Mouse (Mus musculus): ENCODE results near the gene Mcf2l.
A peak's percentile ranks its signal among the peaks of the same experiment; 100 is the strongest.

The Mcf2l gene

DNA sequence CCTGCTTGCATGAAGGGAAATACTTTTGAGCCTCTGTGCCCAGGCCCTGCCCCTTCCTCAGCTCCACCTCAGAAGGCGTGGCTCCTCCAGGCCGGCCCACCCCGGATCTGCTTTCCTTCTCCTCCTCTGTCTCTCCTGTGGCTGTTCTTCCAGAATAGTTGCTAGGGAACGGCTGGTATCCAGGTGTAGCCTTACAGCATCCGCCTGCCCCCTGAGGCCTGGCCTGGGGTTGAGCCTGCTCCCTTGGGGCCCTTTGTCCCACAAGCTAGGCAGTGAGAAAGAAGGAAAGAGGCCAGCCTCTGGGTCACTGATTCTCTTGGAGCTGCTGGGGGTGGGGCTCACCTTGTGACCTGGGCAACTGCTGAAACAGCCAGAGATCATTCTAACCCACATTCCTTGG lies 38.4 kb downstream of the Mcf2l start:
- no peak for DNase-seq (ENCODE audit: low spot score in 2 of 2)

DNA sequence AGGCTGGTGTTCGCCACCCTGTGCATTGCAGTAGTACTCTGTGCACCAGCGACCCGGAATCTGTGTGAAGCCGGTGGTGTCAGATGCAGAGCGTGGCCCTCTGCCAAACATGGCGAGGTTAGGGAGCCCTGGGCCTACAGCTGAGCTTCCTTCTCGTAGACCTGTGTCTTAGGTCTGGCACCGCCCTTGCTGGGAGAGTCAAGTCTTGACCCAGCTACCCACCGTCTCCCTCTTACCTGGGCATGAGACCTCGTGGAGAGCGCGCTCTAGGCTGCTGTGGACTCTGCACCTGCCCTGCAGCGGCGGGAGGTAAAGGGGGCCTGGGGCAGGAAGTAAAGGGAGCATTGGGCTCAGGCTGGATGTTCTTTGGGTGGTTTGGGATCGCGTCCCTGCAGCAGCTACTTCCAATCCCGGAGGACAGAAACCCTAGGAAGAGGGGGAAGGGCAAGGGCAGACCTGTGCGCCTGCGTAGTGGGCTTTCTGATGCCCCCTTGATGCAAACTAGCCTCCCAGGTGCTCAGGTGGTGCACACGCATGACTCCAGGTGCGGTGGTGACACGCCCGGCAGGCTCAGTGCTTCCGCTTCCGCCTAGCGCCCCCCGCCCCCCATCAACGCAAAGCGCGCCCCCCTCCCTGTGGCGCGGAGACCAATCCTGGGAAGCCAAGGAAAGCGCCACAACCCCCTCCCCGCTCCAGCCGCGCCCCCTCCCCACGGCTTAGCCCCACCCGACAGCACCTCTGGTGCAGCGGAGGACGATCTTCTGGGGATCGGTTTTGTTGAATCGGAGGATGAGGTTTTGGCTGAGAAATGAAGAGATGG lies 41.8 kb downstream of the Mcf2l start:
- peak in 1 of 2 experiments; percentile 46 for DNase-seq (ENCODE audit: low spot score in 2 of 2)

DNA sequence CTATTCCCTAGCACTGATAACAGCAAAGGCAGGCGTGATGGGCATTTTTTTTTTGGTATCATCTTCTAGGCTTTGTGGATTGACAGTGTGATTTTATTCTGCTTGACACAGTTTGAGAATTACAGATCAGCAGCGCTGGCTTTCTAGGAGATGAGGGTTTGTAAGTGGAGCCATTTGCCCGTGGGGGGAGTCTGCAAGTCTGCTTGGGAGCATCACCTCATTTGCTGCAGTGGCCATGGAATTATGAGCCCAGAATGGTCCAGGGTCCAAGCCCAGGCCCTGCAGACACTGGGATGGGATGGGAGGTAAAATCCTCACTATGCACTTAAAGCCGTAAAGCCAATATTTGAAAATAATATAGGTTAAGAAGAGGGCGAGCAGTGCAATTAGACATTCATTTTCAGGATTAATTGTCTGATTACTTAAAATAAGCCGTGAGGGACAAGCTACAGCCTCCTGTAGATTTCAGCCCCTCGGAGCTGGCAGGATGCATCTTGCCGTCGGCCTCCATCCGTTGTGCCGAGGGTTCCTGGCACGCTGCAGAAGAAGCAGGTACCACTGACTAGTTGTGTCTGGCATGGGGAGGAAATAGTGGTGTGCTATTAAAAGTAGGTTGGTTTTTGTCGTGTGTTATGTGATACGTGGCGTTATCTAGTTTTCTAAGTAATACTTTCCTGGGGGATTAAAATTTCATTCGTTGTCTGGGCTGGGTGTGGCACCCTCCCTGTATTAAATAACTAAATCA lies 42.7 kb downstream of the Mcf2l start:
- no peak for DNase-seq (ENCODE audit: low spot score in 2 of 2)

DNA sequence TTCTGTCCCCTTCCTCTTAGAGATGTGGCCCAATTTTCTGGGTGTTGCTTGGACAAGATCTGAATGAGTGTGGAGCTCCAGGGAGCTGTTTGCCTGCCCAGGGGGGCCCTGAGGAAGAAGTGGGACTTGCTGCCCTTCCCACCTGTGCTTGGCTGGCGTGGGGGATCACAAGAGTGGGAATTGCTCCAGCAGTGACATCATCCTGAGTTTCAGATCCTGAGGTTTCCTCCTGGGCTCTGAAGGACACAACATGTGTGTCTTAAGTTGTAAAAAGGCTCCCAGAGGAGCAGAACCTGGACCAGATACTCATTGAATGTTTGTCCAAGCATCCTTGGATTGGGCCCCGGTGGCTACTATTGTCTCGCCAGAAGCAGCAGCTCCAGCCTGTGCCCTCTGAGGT lies 43.4 kb downstream of the Mcf2l start:
- DNase-seq (ENCODE audit: low spot score in 2 of 2), result no peak

DNA sequence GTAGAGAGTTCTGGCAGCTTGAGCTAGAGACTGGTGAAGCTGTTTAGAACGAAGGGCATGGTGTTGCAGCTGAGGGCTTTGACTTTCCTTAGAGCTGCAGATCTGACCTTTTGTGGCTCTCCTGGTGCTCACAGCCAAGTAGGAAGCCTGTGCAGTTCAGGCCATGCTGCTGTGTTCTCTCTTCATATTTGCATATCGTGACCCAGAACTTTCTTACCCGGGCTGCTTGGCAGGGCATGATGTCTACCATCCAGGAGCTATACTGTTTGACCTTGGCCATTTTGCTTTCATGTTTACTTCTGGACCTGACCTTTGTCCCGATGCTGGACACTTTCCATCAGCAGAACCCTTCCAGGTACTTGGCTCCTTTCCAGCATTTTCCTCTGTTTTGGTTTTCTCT lies 44.2 kb downstream of the Mcf2l start:
- DNase-seq (ENCODE audit: low spot score in 2 of 2), result no peak

DNA sequence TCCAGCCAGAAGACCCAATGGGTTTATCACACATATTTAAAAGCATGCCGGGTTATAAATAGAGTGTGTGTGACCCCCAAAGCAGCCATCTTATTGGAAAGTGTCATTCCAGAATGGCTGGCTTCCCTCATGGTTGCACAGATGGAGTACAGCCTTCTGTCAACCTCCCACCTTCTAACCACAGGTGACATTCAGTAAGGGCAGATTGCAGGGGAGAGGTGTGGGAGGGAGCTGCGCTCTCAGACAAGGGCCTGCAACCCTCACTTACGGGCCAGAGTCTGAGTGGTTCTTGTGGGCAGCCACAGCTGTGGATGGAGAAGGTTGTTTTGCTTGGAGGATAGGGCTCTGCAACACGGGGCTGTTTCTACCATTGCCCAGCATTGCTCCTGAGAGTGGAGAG lies 47.0 kb downstream of the Mcf2l start:
- DNase-seq (ENCODE audit: low spot score in 2 of 2), result no peak

DNA sequence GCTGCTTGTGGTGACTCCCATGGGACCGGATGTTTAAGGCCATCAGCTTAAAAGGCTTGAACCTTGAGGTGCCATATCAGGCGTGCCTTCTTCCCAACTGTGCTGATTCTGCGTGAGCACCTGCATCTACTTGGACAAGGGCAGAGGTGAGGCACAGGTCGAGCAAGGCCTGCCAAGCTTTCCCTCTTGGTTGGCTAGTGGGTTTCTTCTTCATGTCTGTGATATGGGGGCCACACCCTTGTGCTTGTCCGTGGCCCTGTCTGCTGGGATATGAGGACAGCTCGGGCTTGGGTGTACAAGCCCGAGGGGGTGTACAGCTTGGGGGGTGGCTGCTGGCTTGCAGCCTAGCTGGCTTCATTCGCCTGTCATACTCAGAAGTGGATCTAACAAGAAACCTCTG lies 51.4 kb downstream of the Mcf2l start:
- DNase-seq (ENCODE audit: low spot score in 2 of 2), result no peak

DNA sequence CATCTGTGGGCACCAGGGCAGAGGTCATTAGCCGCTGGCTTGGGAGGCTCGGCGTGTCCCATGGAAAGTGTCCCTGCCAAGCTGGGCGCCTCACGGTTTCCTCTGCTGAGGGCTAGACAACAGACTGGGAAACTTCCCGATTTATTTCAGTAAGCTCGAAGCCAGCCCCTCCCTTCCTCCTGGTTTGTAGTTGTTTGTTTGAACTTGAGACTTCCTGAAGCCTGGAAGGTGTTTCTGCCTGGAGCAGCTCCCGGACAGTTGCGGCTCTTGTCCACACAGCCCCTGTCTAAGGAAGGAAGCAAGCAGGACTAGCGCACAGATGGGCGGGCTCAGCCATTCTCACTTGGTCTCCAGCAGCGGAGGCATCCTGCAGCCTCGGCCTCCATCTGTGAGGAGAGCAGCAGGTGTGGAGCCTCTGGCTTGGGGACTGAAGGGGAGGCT lies 52.4 kb downstream of the Mcf2l start:
- DNase-seq (ENCODE audit: low spot score in 2 of 2), result no peak

DNA sequence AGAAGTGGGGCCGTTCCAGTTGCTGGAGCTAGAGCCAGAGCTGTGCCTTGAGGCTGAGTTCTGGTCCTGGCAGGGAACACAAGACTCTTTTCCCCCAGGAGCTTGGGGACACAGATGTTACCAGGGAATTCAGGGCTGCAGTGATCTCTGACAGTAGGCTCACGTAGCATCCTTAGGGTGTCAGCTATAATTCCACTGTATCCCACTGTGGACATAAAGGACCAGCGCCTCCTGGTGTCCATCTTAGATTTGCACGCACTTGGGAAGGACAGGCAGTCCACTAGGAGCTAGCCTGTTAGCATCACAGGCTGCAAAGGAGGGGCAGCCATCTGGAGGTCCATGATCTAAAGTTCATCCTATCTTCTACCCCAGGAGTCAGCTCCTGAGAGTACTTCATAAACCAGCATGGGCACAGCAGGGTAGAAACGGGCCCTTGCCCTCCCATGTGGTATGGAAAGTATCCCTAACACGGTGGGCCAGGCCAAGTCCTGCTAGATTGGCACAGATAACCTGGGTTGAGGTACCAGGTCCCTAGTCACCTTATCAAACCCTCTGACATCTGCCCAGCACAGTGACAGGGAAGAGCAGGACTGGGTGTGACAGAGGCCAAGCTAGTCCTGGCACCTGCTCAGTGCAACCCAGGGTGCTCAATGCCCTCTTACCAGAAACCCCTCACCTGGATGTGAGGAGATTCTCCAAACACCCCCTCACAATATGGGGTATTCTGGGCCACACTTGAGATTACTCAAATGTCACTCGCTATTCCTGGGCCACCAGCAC lies 53.8 kb downstream of the Mcf2l start:
- no peak for DNase-seq (ENCODE audit: low spot score in 2 of 2)

DNA sequence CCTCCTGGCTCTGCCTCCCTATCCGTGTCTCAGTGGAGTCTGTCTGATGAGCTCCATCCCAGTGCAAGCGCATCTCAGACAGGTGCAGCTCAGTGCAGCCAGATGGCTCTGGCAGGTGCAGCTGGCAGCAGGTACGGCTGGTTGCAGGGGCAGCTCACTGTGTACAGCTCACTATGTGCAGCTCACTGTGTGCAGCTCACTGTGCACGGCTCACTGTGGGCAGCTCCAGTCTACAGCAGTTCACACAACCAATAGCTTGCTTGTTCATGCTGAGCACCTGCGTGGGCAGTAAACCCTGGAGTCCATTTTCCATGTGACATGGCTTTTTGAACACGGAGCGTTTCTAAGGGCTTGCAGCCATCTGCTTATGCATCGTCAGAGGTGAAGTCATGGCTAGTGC lies 54.4 kb downstream of the Mcf2l start:
- no peak for DNase-seq (ENCODE audit: low spot score in 2 of 2)

DNA sequence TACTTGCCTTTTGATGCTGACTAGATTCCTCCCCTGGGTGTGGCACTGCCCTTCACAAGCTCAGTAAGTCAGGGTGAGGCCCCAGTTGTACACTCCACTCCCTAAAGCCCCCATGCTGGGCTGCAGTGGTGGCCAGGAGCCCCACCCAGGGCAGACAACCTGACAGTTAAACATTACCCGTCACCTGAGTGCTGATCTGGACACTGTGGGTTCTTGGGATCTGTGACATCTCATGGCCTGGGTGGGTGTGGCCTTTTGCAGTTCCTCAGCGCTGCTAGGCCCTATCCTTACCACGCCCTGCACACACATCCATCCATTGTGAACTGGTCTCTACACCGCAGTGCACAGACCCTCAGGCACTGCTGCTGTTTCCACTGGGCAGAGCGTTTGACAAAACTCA lies 55.3 kb downstream of the Mcf2l start:
- DNase-seq (ENCODE audit: low spot score in 2 of 2), result no peak

DNA sequence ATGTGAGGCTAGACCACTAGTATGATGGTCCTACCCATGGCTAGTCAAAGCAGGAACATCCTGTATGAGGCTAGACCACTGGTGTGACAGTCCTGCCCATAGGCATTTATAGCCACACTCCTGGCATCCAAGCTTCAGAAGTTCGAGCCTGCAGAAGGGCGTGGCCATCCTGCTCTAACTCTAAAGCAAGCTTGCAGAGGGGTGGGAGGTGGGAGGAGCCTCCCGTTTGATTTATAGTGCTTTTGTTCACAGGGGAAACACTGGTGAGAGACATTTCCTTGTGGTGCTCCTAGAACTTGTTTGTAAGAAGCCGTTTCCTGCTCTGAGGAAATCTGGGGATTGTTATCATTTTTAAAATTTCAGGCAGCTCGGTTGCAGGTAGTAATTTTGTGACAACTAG lies 56.7 kb downstream of the Mcf2l start:
- DNase-seq (ENCODE audit: low spot score in 2 of 2), result no peak

DNA sequence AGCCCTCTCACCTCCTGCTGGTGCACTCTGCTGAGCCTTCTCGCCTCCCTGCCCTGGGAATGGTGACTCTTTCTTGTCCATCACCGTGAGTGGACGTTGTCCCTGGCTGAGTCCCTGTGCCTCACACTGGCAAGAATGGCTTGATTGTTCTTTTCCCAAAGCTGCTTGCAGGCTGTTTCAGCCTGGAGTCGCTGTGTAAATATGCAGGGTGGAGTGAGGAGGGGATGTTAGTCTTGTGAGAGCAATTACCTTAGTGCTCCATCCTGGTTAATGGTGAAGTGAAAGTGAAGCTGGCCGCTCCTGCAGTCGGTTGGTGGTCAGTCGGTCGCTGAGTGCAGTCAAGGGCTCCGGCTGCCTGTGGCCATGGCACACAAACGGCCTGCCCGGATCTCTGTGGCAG lies 57.8 kb downstream of the Mcf2l start:
- DNase-seq (ENCODE audit: low spot score in 2 of 2), result no peak

DNA sequence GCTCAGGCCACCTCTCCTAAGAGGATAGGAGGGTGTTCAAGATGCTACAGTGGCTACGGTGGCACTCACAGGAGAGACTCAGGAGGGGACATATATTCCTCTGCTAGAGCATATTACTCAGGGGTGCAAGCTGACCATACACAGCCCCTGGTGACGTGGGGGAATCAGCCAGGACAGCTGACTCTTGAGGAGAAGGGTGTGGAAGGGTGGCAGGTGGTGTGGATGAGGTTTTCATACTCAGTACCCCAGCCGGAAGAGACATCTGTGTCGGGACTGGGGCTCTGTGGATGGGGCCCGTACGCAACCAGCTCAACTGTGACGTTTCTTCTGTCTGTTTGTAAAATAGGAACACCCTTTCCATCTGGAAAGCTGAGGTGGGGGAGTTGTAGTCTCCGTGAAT lies 58.9 kb downstream of the Mcf2l start:
- no peak for DNase-seq (ENCODE audit: low spot score in 2 of 2)

DNA sequence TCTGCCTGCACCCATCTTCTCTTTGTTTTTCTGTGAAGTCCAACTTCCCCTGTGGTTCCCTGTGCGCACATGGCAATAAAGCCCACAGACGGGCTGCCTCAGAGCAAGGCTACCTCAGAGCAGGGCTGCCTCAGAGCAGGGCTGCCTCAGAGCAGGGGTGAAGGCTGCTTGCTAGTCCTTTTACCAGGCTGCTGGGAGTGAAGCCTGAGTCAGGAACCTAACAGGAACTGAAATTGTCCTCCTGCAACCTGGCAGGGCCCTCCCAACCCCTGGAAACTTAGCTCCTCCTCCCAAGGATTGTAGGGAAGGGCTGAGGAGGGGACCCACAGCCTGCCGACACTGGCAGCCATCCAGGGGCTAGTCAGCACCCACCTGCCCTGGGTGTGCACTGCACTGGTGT lies 60.2 kb downstream of the Mcf2l start:
- DNase-seq (ENCODE audit: low spot score in 2 of 2), result no peak

DNA sequence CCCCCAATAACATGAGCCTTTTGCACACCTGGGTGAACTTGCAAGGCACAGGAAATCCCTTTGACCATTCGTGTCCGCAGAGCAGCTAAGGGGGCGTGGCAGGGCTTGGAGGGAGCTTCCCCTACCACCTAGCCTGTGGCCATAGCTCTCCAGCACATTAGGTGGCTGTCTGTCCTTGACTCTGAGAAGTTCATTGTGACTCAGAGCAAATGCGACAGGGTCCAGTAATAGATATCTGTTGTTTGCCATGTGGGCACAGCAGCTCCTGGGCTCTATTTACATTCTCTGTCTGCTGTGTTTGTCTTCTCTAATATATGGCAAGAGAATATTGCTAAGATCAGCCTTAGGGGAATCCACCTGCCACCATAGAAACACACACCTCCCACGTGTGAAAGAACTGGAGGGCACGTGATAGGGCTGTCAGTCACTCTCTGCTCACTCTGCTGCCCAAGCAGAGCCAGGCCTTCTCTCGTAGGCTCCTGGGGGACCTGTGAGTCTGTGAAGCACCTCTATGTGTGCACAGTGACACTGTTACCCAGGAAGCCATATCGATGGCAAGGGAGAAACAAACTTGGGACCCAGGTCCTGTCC lies 60.9 kb downstream of the Mcf2l start:
- no peak for DNase-seq (ENCODE audit: low spot score in 2 of 2)

DNA sequence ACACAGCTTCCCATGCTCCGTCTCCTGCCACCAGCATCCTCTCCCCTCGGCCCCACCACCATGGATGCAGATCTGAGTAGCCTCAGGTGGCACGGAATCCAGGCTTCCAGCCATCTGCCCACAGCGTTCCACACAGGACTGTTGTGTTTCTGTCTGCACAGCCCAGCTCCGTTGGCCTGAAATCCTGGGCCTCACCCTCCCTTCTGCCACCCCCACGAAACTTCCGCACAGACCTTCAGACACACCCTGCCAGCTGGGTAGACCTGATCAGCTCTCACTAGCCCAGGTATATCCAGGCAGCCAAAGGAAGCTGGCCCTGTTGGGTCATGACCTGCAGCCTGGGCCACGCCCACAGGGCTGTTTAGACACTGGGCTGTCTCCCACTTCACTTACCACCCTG lies 66.9 kb downstream of the Mcf2l start:
- no peak for DNase-seq (ENCODE audit: low spot score in 2 of 2)

DNA sequence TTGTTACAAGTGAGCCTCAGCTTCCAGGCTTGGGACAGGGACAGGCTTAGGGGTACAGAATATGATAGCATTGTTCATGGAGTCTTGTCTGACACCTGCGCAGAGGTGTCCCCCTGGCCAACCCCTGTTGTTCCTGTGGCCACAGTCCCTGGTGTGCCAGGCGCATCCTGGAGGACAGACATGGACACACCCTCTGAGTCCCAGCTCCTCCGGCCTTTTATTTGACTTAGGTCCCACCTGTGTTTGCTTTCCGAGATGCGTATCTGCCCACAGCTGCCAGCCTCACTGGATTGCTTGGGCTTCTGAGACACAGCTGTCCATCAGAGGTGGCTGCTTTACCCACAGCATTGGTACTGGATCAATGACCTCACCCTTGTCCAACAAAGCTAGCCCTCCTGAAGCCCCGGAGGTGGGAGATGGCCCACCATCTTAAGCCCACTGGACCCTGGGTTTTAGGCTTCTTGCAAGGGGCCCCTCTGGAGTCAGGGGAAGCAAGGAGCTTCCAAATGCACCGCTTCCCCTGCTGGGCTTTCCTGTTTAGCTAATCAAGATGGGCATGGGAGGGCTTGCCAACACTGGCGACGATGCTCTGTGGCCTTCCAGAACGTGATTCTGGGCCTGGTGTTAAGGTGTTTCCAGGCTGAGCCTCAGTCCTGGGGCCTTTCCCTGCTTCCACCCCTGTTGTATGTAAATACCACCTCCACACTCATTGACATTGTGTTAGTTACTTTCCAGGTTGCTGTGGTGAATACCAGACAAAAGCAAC lies 67.7 kb downstream of the Mcf2l start:
- DNase-seq (ENCODE audit: low spot score in 2 of 2), result no peak

DNA sequence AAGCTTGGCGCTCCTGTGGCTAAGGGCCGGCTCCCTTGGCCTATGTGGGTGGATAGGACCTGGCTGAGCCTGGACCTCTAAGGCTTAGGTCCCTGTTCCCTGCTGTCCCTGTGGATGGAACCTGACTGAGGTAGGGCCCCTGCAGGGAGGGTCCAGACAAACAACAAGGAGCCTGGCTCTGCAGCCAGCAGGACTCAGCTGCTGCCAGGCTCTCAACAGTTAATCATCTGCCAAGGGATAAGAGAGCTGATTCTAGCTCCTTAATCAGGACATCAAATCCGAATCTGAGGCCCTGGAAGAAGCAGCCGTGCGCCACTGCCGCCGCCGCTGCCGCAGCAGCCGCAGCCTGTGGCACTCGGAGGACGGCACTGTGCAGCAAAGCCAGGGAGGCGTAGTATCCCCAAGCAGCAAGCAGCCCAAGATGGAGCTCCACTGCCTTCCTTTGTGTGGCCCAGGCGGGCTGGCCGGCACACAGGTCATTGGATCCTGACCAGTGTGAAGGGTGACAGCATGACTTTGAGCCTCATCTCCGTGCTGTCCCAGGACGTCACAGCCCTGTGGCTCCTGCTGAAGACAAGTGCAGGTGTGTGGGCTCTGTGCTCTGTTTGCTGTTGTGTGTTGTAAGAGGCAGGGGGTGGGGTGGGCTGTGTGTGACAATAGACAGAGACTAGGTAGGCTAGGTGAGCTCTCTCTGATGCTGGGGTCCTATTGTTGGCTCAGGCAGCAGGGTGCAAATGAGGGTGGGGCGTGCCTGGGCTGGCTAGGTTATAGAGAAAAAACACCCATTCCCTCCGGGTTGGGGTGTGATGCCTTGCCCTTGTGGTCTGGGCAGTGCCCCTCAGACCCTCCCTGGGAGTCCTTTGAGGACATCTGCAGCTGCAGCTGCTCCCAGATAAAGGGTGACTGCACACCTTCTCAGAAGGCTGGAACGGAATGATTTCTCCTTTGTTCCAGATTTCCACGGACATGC lies 74.3 kb downstream of the Mcf2l start:
- no peak for DNase-seq (ENCODE audit: low spot score in 2 of 2)

DNA sequence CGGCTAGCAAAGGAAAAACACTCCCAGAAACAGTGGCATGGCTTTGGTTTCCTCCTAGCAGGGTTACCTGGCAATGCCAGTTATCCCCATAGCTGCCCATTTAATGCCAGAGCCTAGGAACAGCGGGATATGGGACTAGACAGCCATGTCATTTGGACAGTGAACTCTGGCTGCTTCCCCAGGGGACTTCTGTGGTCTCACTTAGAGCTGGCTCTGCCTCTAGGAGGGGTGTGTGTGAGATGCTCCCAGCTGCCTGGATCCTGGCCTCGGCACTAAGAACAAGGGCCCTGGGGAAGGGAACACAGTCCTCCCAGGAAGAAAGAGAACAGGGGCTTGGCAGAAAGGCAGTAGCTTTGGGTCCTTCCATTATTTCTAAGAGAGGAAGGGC lies 75.0 kb downstream of the Mcf2l start:
- DNase-seq (ENCODE audit: low spot score in 2 of 2), result no peak
